Mouse (Mus musculus) ovary, adult 2 months (tissue): ENCODE data around the gene Ggact. TPM values are rescaled to one million over a fixed set of nuclear protein-coding genes. Genes with fewer than 3 reads are reported as not detected.

ENCODE experiments used
- polyA plus RNA-seq: library from polyadenylated mRNA; depleted of rRNA; stranded (reverse); fragments of >200 nt; gene quantifications from 2 replicates; pipeline ENCODE4 v1.2.3, GENCODE M21; 2012; rRNA removed

Gene Ggact
- 39.0 and 41.8 TPM in 2 replicates for polyA plus RNA-seq

DNA sequence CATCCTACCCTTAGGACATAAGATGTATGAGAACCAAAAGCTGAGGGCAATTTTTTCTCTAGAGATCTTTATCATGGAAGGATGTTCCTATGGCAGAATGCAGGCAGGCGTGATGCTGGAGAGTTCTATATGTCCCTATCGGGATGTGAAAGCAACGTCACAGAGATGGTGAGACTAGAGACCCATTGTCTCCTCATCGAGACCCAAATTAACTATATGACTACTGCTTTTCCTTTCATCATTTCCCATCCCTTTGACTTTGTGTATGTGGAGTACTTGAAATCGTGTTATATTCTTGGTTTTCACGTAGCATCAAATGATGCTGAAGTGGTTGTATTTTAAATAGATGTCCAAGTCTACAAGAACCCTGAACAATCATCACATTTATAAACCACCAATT is at the start of gene Ggact:
Gene Ggact, minus strand, starts transcription at position 101 of the 400 bp plus-strand sequence.

Other genes starting within 250 kb of the Ggact start
- 15.7 and 18.3 TPM in 2 replicates for gene Tmtc4, start 70.3 kb upstream of the Ggact start, polyA plus RNA-seq